Mouse (Mus musculus) MEL (cell line): ENCODE results near the gene Vmn1r148.
"Not testable (repeated sequence)": the region's sequence is repeated elsewhere in the genome, so short reads cannot be mapped to it uniquely, and the experiment has no call there.

Experiments used
- CHD1 ChIP-seq: IDR thresholded peaks from 2 replicates; pipeline ENCODE4 v1.6.1; 2012; ENCODE audit warnings: low read depth, mild to moderate bottlenecking, inconsistent platforms, low read length, improper control_type of control experiment
- CTCF ChIP-seq, 3 experiments: IDR thresholded peaks in 2 of 3; conservative IDR thresholded peaks in 1 of 3; 2 replicates each; pipeline ENCODE4 v1.5.1; 2011 to 2012; ENCODE audit warnings: low read length in 3 of 3, low read depth in 2 of 3, mild to moderate bottlenecking in 2 of 3, improper control_type of control experiment in 1 of 3, inconsistent platforms in 1 of 3, mixed read lengths in 1 of 3, moderate library complexity in 1 of 3; ENCODE audit not compliant: control insufficient read depth in 1 of 3, insufficient read depth in 1 of 3, poor library complexity in 1 of 3, severe bottlenecking in 1 of 3
- EP300 ChIP-seq, 2 experiments: IDR thresholded peaks; 2 replicates each; pipeline ENCODE4 v1.6.1; 2011; ENCODE audit warnings: improper control_type of control experiment in 2 of 2, low read length in 2 of 2, low read depth in 1 of 2, mild to moderate bottlenecking in 1 of 2
- GABPA ChIP-seq: IDR thresholded peaks from 2 replicates; pipeline ENCODE4 v1.6.1; 2012; ENCODE audit warnings: low read depth, mild to moderate bottlenecking, inconsistent platforms, low read length, improper control_type of control experiment, moderate library complexity
- HCFC1 ChIP-seq: IDR thresholded peaks from 2 replicates; pipeline ENCODE4 v1.6.1; 2012; ENCODE audit warnings: low read depth, mild to moderate bottlenecking, inconsistent platforms, low read length, improper control_type of control experiment, moderate library complexity
- JUND ChIP-seq: IDR thresholded peaks from 2 replicates; pipeline ENCODE4 v1.6.1; 2011; ENCODE audit warnings: low read depth, mild to moderate bottlenecking, improper control_type of control experiment, low read length
- MXI1 ChIP-seq: IDR thresholded peaks from 2 replicates; pipeline ENCODE4 v1.6.1; 2011; ENCODE audit warnings: mild to moderate bottlenecking, low read depth, low read length, improper control_type of control experiment
- POLR2A ChIP-seq, 2 experiments: IDR thresholded peaks; 2 replicates each; pipeline ENCODE4 v1.6.1; 2011 to 2012; ENCODE audit warnings: low read length in 2 of 2, mild to moderate bottlenecking in 2 of 2, control low read depth in 1 of 2, improper control_type of control experiment in 1 of 2, low read depth in 1 of 2, moderate library complexity in 1 of 2; ENCODE audit not compliant: control insufficient read depth in 1 of 2, insufficient read depth in 1 of 2, poor library complexity in 1 of 2
- SIN3A ChIP-seq: IDR thresholded peaks from 2 replicates; pipeline ENCODE4 v1.6.1; 2012; ENCODE audit warnings: low read length, improper control_type of control experiment, inconsistent platforms
- TBP ChIP-seq: IDR thresholded peaks from 2 replicates; pipeline ENCODE4 v1.8.0; 2011; ENCODE audit warnings: low read depth, low read length, improper control_type of control experiment
- USF1 ChIP-seq: IDR thresholded peaks from 2 replicates; pipeline ENCODE4 v1.6.1; 2014; ENCODE audit warnings: low read depth, mild to moderate bottlenecking, inconsistent platforms, low read length, improper control_type of control experiment, moderate library complexity
- ZC3H11A ChIP-seq: IDR thresholded peaks from 2 replicates; pipeline ENCODE4 v1.6.1; 2012; ENCODE audit warnings: low read depth, mild to moderate bottlenecking, inconsistent platforms, low read length, improper control_type of control experiment
- ZKSCAN1 ChIP-seq: IDR thresholded peaks from 2 replicates; pipeline ENCODE4 v1.6.1; 2012; ENCODE audit warnings: low read depth, mild to moderate bottlenecking, inconsistent platforms, low read length, improper control_type of control experiment, moderate library complexity

GRCm38 (mm10) chr7:22438129-22438528 lies 24.7 kb downstream of the Vmn1r148 start, which contains the start of gene Vmn1r149:
- not testable (repeated sequence) for TF ChIP-seq POLR2A (IDR thresholded peaks at IDR 0.05; ENCODE audit: control insufficient read depth in 1 of 2, insufficient read depth in 1 of 2, low read depth in 1 of 2, low read length in 2 of 2, poor library complexity in 1 of 2); JUND; CTCF (IDR thresholded peaks at IDR 0.05 in 2 of 3, conservative IDR thresholded peaks at IDR 0.05 in 1 of 3; ENCODE audit: control insufficient read depth in 1 of 3, insufficient read depth in 1 of 3, low read depth in 2 of 3, low read length in 3 of 3, poor library complexity in 1 of 3, severe bottlenecking in 1 of 3); EP300 (IDR thresholded peaks at IDR 0.05; ENCODE audit: low read depth in 1 of 2, low read length in 2 of 2); USF1; ZC3H11A; TBP; ZKSCAN1; MXI1; GABPA; CHD1; SIN3A; HCFC1
